In the genomic region with DNA sequence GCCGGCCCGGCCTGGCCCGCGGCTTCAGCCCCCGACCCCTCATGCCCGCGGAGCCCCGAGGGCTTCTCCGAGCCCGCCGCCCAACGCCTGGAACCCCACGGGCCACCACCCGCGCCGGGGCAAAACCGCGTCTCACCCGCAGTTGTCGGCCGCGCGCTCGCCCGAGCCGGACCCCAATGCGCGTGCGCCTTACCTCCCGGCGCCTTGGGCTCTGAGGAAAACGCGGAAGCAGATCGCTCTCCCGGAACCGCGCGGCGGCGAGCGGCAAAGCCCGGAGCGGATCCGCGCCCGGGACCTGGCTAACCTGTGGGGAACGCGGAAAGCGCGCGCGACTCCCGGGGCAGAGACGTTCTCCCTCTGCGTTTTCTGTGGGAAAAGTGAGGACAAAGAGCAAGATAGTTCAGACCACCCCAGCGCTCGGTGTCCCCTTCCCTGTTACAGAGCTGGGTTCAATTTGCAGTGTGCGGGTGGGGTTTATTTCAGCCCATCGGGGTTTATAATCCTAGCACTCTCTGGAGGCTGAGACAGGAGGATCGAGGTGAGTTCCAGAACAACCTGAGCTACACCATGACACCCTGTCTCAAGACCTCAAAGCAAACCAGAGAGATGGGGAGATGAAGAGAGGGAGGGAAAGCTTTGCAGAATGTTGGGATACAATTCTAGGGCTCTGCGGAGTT, we compare ENCODE assay signal across 8 mouse cellular contexts. TPM values are rescaled to one million over a fixed set of nuclear protein-coding genes. Genes with fewer than 3 reads are reported as not detected.
DNase-seq lines count a peak whose midpoint lies in the region; ATAC-seq lines count a peak whose summit lies in the region.

TSS of gene Kansl3 (minus strand) at position 213 of the 677 bp plus-strand sequence.

- H3K9ac ChIP-seq in hindbrain, embryonic 14.5 days, result peak within 1 kb of the TSS; percentile 88

- peak; percentile 80 for ATAC-seq in hindbrain, embryonic 14.5 days (ENCODE audit: low FRiP score)

- H3K4me2 ChIP-seq in hindbrain, embryonic 14.5 days (replicated peaks), result peak within 1 kb of the TSS; percentile 73

- H3K27me3 ChIP-seq in hindbrain, embryonic 14.5 days (ENCODE audit: control insufficient read depth, insufficient read depth, low read length), result no peaks in the 10 kb centered on the region

- peaks cover 21% of the 10 kb centered on the region for H3K36me3 ChIP-seq in hindbrain, embryonic 14.5 days (replicated peaks; ENCODE audit: control insufficient read depth, insufficient read depth)

- no peaks in the 10 kb centered on the region for H3K9me3 ChIP-seq in hindbrain, embryonic 14.5 days (ENCODE audit: control insufficient read depth, low read length)

- DNase-seq in R1 (ENCODE audit: low read depth, low spot score), result peak; percentile 94
- peak; percentile 93 to 94 for DNase-seq in cerebellum, postnatal 25 days
- DNase-seq in frontal cortex, postnatal 25 days (ENCODE audit: low spot score in 2 of 2), result peak; percentile 75 to 78
- DNase-seq in hindbrain, embryonic 14.5 days (ENCODE audit: low spot score), result peak; percentile 91
- DNase-seq in layer of hippocampus, postnatal 36 days, result peak; percentile 86
- DNase-seq in lung, postnatal 4 days, result peak; percentile 92 to 93
- DNase-seq in retina, postnatal 7 days (ENCODE audit: low read depth, low spot score), result peak; percentile 89
- peak; percentile 96 for DNase-seq in urinary bladder, adult 2 months (ENCODE audit: low spot score)

- H3K4me1 ChIP-seq in hindbrain, embryonic 14.5 days (replicated peaks; ENCODE audit: control insufficient read depth, insufficient read depth, low read length), result peaks cover 16% of the 10 kb centered on the region

- peak within 1 kb of the TSS; percentile 65 for H3K27ac ChIP-seq in hindbrain, embryonic 14.5 days

- peak within 1 kb of the TSS; percentile 86 for H3K4me3 ChIP-seq in hindbrain, embryonic 14.5 days (replicated peaks; ENCODE audit: low read length)

- 5% methylated on average over 61 of the region's 61 CpGs for WGBS in hindbrain, embryonic 14.5 days

RNA-seq across cellular contexts. Expression of gene Kansl3, which starts in this region (rescaled TPM):
- 34.2 and 36.3 TPM in 2 replicates for polyA plus RNA-seq in hindbrain, embryonic 14.5 days (2014; fragmentation: Nextera tagmentation; extraction: Ambion mirVana)
- total RNA-seq in layer of hippocampus, postnatal 36 days (2021), result 10 to 100 TPM; 70.3 to 74.4 TPM
- polyA plus RNA-seq in urinary bladder, adult 2 months (2012; rRNA removed), result 47.3 and 48.4 TPM in 2 replicates

Comparison
In these comparisons a context has a peak if more than half of its experiments do, and no peak if none do; other contexts are left out.
1. Peak in every context shown above with its lines: DNase-seq, ATAC-seq, H3K4me3 ChIP-seq and H3K27ac ChIP-seq.